Mouse (Mus musculus): ENCODE measurements around the gene Osgepl1. TPM values are rescaled to one million over a fixed set of nuclear protein-coding genes. Genes with fewer than 3 reads are reported as not detected.
"Not testable (repeated sequence)": the region's sequence is repeated elsewhere in the genome, so short reads cannot be mapped to it uniquely, and the experiment has no call there.

Gene Osgepl1
- polyA plus RNA-seq, 1 experiment from 2014 or later = 22.4 TPM

- DNase-seq (ENCODE audit: low spot score) (no peak), ATAC-seq (replicated peaks; ENCODE audit: low FRiP score, low read depth) (no peak)
- H3K27me3 ChIP-seq (ENCODE audit: insufficient read depth, low read length) = no peaks in the 10 kb centered on the region
- H3K4me3 ChIP-seq (replicated peaks; ENCODE audit: low read depth, low read length) = no peak overlapping the region
- H3K27ac ChIP-seq = no peak overlapping the region
- H3K9ac ChIP-seq (ENCODE audit: low read depth, low read length) = no peak overlapping the region
- H3K4me1 ChIP-seq (replicated peaks; ENCODE audit: insufficient read depth, low read length) = no peaks in the 10 kb centered on the region
- H3K36me3 ChIP-seq (ENCODE audit: insufficient read depth, low read length) = no peaks in the 10 kb centered on the region
- H3K9me3 ChIP-seq (replicated peaks; ENCODE audit: low read length) = no peaks in the 10 kb centered on the region
- TF ChIP-seq CTCF (IDR thresholded peaks at IDR 0.05; ENCODE audit: low read depth) = no peak
- H3K4me2 ChIP-seq (ENCODE audit: low read length) = no peak overlapping the region
Measured at GRCm38 (mm10) chr1:53335465-53335864, 22.0 kb downstream of the Osgepl1 start.

GRCm38 (mm10) chr1:53337403-53337802 is 24.0 kb downstream of the Osgepl1 start:
- not testable (repeated sequence) for H3K9ac ChIP-seq (ENCODE audit: low read depth, low read length); H3K4me1 ChIP-seq (replicated peaks; ENCODE audit: insufficient read depth, low read length); DNase-seq (ENCODE audit: low spot score); H3K4me3 ChIP-seq (replicated peaks; ENCODE audit: low read depth, low read length); H3K27ac ChIP-seq; H3K36me3 ChIP-seq (ENCODE audit: insufficient read depth, low read length); ATAC-seq (replicated peaks; ENCODE audit: low FRiP score, low read depth); H3K9me3 ChIP-seq (replicated peaks; ENCODE audit: low read length); H3K27me3 ChIP-seq (ENCODE audit: insufficient read depth, low read length); H3K4me2 ChIP-seq (ENCODE audit: low read length)
- WGBS = 66% methylated on average over 2 of the region's 2 CpGs

GRCm38 (mm10) chr1:53341071-53341470 is 27.6 kb downstream of the Osgepl1 start:
- Histone ChIP-seq H3K4me3 (replicated peaks; ENCODE audit: low read depth, low read length) (no peak overlapping the region), H3K27me3 (ENCODE audit: insufficient read depth, low read length) (no peaks in the 10 kb centered on the region), H3K9ac (ENCODE audit: low read depth, low read length) (no peak overlapping the region), H3K27ac (no peak overlapping the region), H3K36me3 (ENCODE audit: insufficient read depth, low read length) (peaks cover 20% of the 10 kb centered on the region), H3K4me2 (ENCODE audit: low read length) (no peak overlapping the region), H3K9me3 (replicated peaks; ENCODE audit: low read length) (no peaks in the 10 kb centered on the region), H3K4me1 (replicated peaks; ENCODE audit: insufficient read depth, low read length) (no peaks in the 10 kb centered on the region)
- WGBS = 98% methylated on average over 2 of the region's 2 CpGs
- DNase-seq (ENCODE audit: low spot score) (no peak), ATAC-seq (replicated peaks; ENCODE audit: low FRiP score, low read depth) (no peak)
- no peak for TF ChIP-seq CTCF (IDR thresholded peaks at IDR 0.05; ENCODE audit: low read depth)

GRCm38 (mm10) chr1:53352327-53353261 is 39.2 kb downstream of the Osgepl1 start, which contains the start of the genes Asdurf, Gm28551 and Asnsd1:
Gene Asdurf, minus strand, starts transcription at chr1:53352619.
Gene Gm28551, minus strand, starts transcription at chr1:53352667.
Gene Asnsd1, minus strand, starts transcription at chr1:53352752.
- under 1% methylated on average over 37 of the region's 44 CpGs for WGBS
- ATAC-seq (replicated peaks; ENCODE audit: low FRiP score, low read depth) = peak; percentile 100

GRCm38 (mm10) chr1:53358988-53359387 is 45.6 kb downstream of the Osgepl1 start:
- H3K4me3 ChIP-seq (replicated peaks; ENCODE audit: low read depth, low read length) = no peak overlapping the region
- no peak overlapping the region for H3K9ac ChIP-seq (ENCODE audit: low read depth, low read length)
- H3K27me3 ChIP-seq (ENCODE audit: insufficient read depth, low read length) = no peaks in the 10 kb centered on the region
- DNase-seq (ENCODE audit: low spot score) (no peak), ATAC-seq (replicated peaks; ENCODE audit: low FRiP score, low read depth) (no peak)
- no peak for TF ChIP-seq CTCF (IDR thresholded peaks at IDR 0.05; ENCODE audit: low read depth)
- H3K9me3 ChIP-seq (replicated peaks; ENCODE audit: low read length) = no peaks in the 10 kb centered on the region
- H3K27ac ChIP-seq = no peak overlapping the region
- H3K36me3 ChIP-seq (ENCODE audit: insufficient read depth, low read length) = no peaks in the 10 kb centered on the region
- no peak overlapping the region for H3K4me2 ChIP-seq (ENCODE audit: low read length)
- no peaks in the 10 kb centered on the region for H3K4me1 ChIP-seq (replicated peaks; ENCODE audit: insufficient read depth, low read length)

More at GRCm38 (mm10) chr1:53352327-53353261, 39.2 kb downstream of the Osgepl1 start, which contains the start of the genes Asdurf, Gm28551 and Asnsd1:
- H3K4me3 ChIP-seq (replicated peaks; ENCODE audit: low read depth, low read length) = peak within 1 kb of the TSS; percentile 62
- TF ChIP-seq CTCF (IDR thresholded peaks at IDR 0.05; ENCODE audit: low read depth) = peak; percentile 74
- peak within 1 kb of the TSS; percentile 58 for H3K4me2 ChIP-seq (ENCODE audit: low read length)
- H3K27ac ChIP-seq = peak within 1 kb of the TSS; percentile 65; the same call in 1 of the 2 replicates
- peaks cover 9% of the 10 kb centered on the region for H3K36me3 ChIP-seq (ENCODE audit: insufficient read depth, low read length)
- H3K27me3 ChIP-seq (ENCODE audit: insufficient read depth, low read length) = no peaks in the 10 kb centered on the region
- peak within 1 kb of the TSS; percentile 72 for H3K9ac ChIP-seq (ENCODE audit: low read depth, low read length)
- DNase-seq (ENCODE audit: low spot score) = peak; percentile 98
- H3K9me3 ChIP-seq (replicated peaks; ENCODE audit: low read length) = no peaks in the 10 kb centered on the region
- H3K4me1 ChIP-seq (replicated peaks; ENCODE audit: insufficient read depth, low read length) = peaks cover 4% of the 10 kb centered on the region

Other genes starting within 250 kb of the Osgepl1 start
- gene 1700019A02Rik, start 126.0 kb upstream of the Osgepl1 start, polyA plus RNA-seq (2015; fragmentation: Nextera tagmentation; extraction: Ambion mirVana) = not detected in 2 replicates
- 11.7 and 12.9 TPM in 2 replicates for gene Pms1, start 16.6 kb upstream of the Osgepl1 start, polyA plus RNA-seq (2015; fragmentation: Nextera tagmentation; extraction: Ambion mirVana)
- gene Ormdl1, start 16.5 kb upstream of the Osgepl1 start, polyA plus RNA-seq (2015; fragmentation: Nextera tagmentation; extraction: Ambion mirVana) = 38.3 and 39.3 TPM in 2 replicates
- not detected in 2 replicates for gene Gm28778, start 16.5 kb upstream of the Osgepl1 start, polyA plus RNA-seq (2015; fragmentation: Nextera tagmentation; extraction: Ambion mirVana)
- 5.4 and 11.5 TPM in 2 replicates for gene Asdurf, start 39.0 kb downstream of the Osgepl1 start, polyA plus RNA-seq (2015; fragmentation: Nextera tagmentation; extraction: Ambion mirVana)
- 0.22 and 0.26 TPM in 2 replicates for gene Gm28551, start 39.0 kb downstream of the Osgepl1 start, polyA plus RNA-seq (2015; fragmentation: Nextera tagmentation; extraction: Ambion mirVana)
- 62.4 and 64.0 TPM in 2 replicates for gene Asnsd1, start 39.1 kb downstream of the Osgepl1 start, polyA plus RNA-seq (2015; fragmentation: Nextera tagmentation; extraction: Ambion mirVana)